Mouse (Mus musculus): ENCODE measurements around the gene Mrgprx1. TPM values are rescaled to one million over a fixed set of nuclear protein-coding genes. Genes with fewer than 3 reads are reported as not detected.

Gene Mrgprx1
- not detected for polyA plus RNA-seq (2021)

DNA sequence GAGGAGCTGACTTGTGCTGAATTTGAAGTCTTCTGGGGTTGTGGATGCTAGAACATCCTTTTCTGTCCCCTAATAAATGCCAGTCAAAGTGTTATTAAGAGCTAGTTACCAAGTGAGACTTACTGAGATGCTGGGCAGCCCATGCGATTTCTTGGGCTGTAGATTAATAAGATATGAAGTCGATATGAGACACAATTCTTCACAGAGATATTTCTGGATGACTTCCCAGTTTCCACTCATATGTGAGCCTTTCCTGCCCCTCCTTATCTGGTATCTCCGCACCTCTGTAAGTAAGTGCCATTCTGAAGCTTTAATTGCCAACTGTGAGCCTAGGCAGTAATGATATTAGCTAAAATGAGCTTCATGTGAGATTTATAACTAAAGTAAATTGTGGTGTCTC lies at the start of gene Mrgprx1:
Mrgprx1 (minus strand) TSS at position 101 of the 400 bp plus-strand sequence.
- POLR2A ChIA-PET, result no interaction called here
- in situ Hi-C loops (cut with MboI; ENCODE audit: low pct_unique_long_range_greater_than_20kb), result loop anchor here (25.0 kb wide), 1 partner anchor 310 kb away; no protein-coding TSS in a partner anchor
- CTCF ChIA-PET, result no interaction called here
- ATAC-seq, result no peak
- no peak for TF ChIP-seq CTCF (IDR thresholded peaks at IDR 0.05)
- no peak for DNase-seq (ENCODE audit: low read depth, low spot score)
- H3K27me3 ChIP-seq, result no peaks in the 10 kb centered on the region

DNA sequence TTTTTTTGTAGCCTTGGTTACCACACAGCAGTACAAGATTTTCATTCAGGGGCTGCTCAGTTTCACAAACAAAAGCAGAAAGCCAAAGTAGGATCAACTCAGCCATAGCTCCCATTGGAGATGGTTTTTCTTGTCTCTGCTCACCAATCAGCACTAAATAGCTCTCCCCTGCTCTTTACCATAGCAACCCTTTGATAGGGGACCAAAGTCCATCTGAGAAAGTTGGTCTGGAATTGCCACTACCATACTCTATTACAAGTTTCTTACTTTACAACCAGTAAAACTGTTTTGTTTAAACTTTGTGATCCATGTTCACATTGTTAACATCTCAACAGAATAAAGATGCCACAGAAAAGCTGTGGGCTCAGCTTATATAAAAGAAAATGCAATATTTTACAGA lies 48.1 kb upstream of the Mrgprx1 start:
- ChIA-PET CTCF (no interaction called here), POLR2A (no interaction called here)
- TF ChIP-seq CTCF (IDR thresholded peaks at IDR 0.05), result no peak
- H3K27me3 ChIP-seq, result no peaks in the 10 kb centered on the region
- no peak for ATAC-seq
- DNase-seq (ENCODE audit: low read depth, low spot score), result no peak
- in situ Hi-C loops (cut with MboI; ENCODE audit: low pct_unique_long_range_greater_than_20kb), result no loop called here

DNA sequence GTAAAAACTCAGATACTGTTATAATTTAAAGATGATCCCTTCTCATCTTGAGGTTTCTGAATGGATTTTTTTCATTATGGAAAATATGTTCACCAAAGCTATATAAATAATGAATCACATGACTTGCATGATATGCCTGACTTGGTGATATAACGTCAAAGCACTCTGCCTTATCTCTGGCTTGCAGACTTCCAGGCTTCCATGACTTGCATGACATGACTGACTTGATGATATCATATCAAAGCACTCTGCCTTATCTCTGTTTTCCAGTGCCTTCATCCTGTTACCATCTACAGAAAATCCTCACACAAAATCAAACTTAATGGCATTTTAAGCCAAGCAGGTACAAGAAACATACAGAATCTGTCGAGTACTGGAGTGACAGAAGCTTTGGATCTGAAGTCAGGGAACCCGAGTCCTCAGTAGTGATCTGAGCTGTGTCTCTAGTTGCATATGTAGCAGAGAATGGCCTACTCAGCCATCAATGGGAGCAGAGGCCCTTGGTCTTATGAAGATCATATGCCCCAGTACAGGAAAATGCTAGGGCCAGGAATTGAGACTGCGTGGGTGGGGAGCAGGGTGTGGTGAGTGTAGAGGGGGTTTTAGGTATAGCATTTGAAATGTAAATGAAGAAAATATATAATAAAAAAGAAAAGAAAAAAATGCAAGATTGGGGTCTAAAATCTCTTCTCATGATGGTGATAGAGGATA lies 19.2 kb upstream of the Mrgprx1 start:
- DNase-seq (ENCODE audit: low read depth, low spot score) (no peak), ATAC-seq (no peak)
- CTCF ChIA-PET, result no interaction called here
- no peak for TF ChIP-seq CTCF (IDR thresholded peaks at IDR 0.05)
- in situ Hi-C loops (cut with MboI; ENCODE audit: low pct_unique_long_range_greater_than_20kb), result loop anchor here (25.0 kb wide), 1 partner anchor 291 kb away; no protein-coding TSS in a partner anchor
- POLR2A ChIA-PET, result no interaction called here
- H3K27me3 ChIP-seq, result no peaks in the 10 kb centered on the region

DNA sequence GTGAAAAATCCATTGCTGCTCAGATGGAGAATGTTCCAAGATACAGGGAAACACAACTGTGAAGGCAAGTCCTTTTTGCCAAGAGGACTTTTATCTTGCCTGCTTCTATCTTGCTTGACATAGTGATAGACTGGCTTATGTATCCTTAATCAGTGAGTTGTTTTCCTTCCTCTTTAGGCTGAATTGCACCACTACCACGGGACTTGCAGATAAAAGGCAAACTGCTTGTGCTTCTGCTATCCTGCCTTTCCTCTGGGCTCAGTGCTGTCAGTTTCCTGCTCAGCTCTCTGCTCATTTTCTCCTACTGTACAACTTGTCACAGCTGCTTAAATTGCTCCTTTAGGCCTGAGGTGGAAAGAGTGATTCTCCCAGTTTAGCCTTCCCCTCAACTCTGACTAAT lies 16.6 kb upstream of the Mrgprx1 start:
- ChIA-PET CTCF (no interaction called here), POLR2A (no interaction called here)
- no peaks in the 10 kb centered on the region for H3K27me3 ChIP-seq
- TF ChIP-seq CTCF (IDR thresholded peaks at IDR 0.05), result no peak
- DNase-seq (ENCODE audit: low read depth, low spot score), result no peak
- ATAC-seq, result no peak
- in situ Hi-C loops (cut with MboI; ENCODE audit: low pct_unique_long_range_greater_than_20kb), result loop anchor here (25.0 kb wide), 1 partner anchor 293 kb away; no protein-coding TSS in a partner anchor

DNA sequence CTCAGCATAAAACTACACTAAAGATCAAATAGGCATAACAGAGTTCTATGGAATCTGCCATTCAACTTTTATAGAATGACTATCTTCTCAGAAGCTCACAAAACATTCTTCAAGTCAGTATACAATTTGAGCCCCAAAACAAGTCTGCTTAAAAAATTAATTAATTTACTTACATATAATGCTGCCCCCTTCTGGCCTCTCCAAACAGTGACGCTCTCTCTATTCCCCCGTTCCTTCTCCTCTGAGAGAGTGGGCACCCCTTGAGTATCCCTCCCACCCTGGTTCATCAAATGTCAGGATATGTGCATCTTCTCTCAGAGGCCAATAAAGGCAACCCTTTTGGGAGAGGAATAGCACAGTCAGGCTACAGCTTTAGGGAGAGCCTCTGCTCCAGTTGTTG lies 9.5 kb downstream of the Mrgprx1 start:
- H3K27me3 ChIP-seq, result no peaks in the 10 kb centered on the region
- POLR2A ChIA-PET, result no interaction called here
- no peak for ATAC-seq
- in situ Hi-C loops (cut with MboI; ENCODE audit: low pct_unique_long_range_greater_than_20kb), result no loop called here
- no peak for TF ChIP-seq CTCF (IDR thresholded peaks at IDR 0.05)
- CTCF ChIA-PET, result no interaction called here
- no peak for DNase-seq (ENCODE audit: low read depth, low spot score)

DNA sequence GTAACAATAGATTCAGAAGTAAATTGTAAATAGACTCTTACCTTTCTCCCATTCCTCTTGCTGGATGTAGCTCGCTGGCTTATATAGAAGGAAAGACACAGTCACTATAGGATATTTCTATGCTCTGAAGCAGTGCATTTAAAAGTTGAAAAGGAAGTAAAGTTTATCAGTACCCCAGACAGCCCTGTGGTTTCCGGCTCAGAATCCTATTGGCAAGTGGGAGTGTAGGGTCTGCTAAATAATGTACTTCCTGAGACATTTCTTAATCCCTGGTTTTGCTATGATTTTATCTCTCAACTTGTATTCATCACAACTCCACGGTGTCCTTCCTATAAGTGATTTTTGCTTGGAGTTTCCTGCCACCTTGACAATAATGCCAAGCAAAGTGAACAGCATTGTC lies 31.7 kb downstream of the Mrgprx1 start:
- no peaks in the 10 kb centered on the region for H3K27me3 ChIP-seq
- ChIA-PET POLR2A (no interaction called here), CTCF (no interaction called here)
- TF ChIP-seq CTCF (IDR thresholded peaks at IDR 0.05), result no peak
- no peak for ATAC-seq
- DNase-seq (ENCODE audit: low read depth, low spot score), result no peak
- in situ Hi-C loops (cut with MboI; ENCODE audit: low pct_unique_long_range_greater_than_20kb), result no loop called here

DNA sequence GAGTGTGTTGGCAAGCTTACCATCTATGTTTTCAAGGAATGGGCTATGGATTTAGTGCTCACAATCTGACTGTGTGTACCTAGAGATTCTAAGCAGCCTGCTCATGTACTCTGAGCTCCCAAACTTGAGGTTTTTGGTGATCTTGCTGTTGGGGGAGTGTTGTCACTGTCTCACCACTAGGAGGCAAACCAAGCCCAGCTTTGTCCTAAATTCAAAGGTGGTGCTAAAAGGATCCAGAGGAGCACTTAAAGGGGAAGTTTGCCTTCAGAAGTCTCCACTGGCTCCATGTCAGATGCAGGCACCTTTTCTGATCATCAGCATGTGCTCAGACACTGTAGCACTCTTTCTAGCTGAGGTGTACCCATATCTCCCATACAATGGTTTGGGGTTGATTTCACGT lies 40.6 kb downstream of the Mrgprx1 start:
- ATAC-seq (no peak), DNase-seq (ENCODE audit: low read depth, low spot score) (no peak)
- no peaks in the 10 kb centered on the region for H3K27me3 ChIP-seq
- in situ Hi-C loops (cut with MboI; ENCODE audit: low pct_unique_long_range_greater_than_20kb), result loop anchor here (10.0 kb wide), 1 partner anchor 162 kb away; no protein-coding TSS in a partner anchor
- TF ChIP-seq CTCF (IDR thresholded peaks at IDR 0.05), result no peak
- ChIA-PET POLR2A (no interaction called here), CTCF (no interaction called here)

DNA sequence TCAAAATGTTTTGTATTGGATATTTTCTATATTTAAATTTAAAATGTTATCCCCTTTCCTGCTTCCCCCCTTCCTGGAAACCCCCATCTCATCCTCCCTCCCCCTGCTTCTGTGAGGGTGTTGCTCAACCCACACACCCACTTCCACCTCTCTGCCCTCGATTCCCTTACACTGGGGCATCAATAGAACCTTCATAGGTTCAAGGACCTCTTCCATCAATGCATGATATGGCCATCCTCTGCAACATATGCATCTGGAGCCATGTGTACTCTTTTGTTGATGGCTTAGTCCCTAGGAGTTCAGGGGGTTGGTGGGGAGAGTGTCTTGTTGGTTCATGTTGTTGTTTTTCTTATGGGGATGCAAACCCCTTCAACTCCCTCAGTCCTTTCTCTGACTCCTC lies 45.4 kb downstream of the Mrgprx1 start, which contains the start of gene Mrgpra4:
Mrgpra4 (minus strand) TSS at position 101 of the 400 bp plus-strand sequence.
- in situ Hi-C loops (cut with MboI; ENCODE audit: low pct_unique_long_range_greater_than_20kb), result loop anchor here (5.0 to 10.0 kb wide), 2 partner anchors 157 to 250 kb away; no protein-coding TSS in a partner anchor
- no peak for ATAC-seq
- TF ChIP-seq CTCF (IDR thresholded peaks at IDR 0.05), result no peak
- no peaks in the 10 kb centered on the region for H3K27me3 ChIP-seq
- DNase-seq (ENCODE audit: low read depth, low spot score), result no peak
- CTCF ChIA-PET, result no interaction called here
- POLR2A ChIA-PET, result no interaction called here

Other genes with a start within 250 kb of the Mrgprx1 start
- not detected for gene Mrgpra4, start 45.5 kb downstream of the Mrgprx1 start, polyA plus RNA-seq (2021)
- not detected for gene Mrgprb5, start 141.4 kb upstream of the Mrgprx1 start, polyA plus RNA-seq (2021)
- gene Mrgprb4, start 171.7 kb upstream of the Mrgprx1 start, polyA plus RNA-seq (2021), result not detected

Data from Patski (cell line).